8 mouse cellular contexts compared by ENCODE assay signal in the genomic region with DNA sequence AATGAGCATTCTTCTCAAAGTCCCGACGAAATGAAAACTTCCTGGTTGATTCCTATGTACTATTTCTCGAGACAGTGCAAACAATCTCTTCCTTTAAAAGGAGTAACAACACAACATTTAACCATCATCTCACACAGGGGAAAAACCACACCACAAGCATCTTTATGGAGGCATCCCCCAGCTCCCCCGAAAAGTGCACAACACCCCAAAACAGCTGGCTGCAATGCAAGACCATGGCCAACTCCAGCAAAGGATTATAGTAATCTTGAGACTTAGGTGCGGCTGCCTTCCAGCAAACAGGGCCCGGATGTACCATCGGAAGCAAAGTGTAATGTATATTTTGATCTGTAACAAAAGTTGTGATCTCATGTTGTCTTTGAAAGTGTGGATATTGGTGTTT. TPM values are rescaled to one million over a fixed set of nuclear protein-coding genes. Genes with fewer than 3 reads are reported as not detected.
DNase-seq lines count a peak whose midpoint lies in the region; ATAC-seq and TF ChIP-seq lines count a peak whose summit lies in the region.

No protein-coding gene starts in this region.

- H3K9ac ChIP-seq in heart, embryonic 13.5 days, result no peak overlapping the region
- peak overlapping the region; percentile 31 for H3K9ac ChIP-seq in intestine, embryonic 14.5 days (ENCODE audit: low read length)
- peak overlapping the region; percentile 82 for H3K9ac ChIP-seq in midbrain, postnatal 0 days (replicated peaks; ENCODE audit: low read length, poor library complexity, severe bottlenecking)

- no peaks in the 10 kb centered on the region for H3K9me3 ChIP-seq in heart, embryonic 13.5 days
- no peaks in the 10 kb centered on the region for H3K9me3 ChIP-seq in embryonic facial prominence, embryonic 10.5 days
- no peaks in the 10 kb centered on the region for H3K9me3 ChIP-seq in intestine, embryonic 14.5 days (ENCODE audit: control insufficient read depth, low read length)
- H3K9me3 ChIP-seq in midbrain, postnatal 0 days (ENCODE audit: low read length), result no peaks in the 10 kb centered on the region

- peak overlapping the region; percentile 70 for H3K4me2 ChIP-seq in heart, embryonic 13.5 days
- H3K4me2 ChIP-seq in intestine, embryonic 14.5 days (ENCODE audit: low read length), result peak overlapping the region; percentile 37; the same call in 1 of the 2 replicates
- H3K4me2 ChIP-seq in midbrain, postnatal 0 days (ENCODE audit: low read depth, low read length, poor library complexity, severe bottlenecking), result peak overlapping the region; percentile 53

- 29% methylated on average over 7 of the region's 7 CpGs for WGBS in heart, embryonic 13.5 days
- 2% methylated on average over 7 of the region's 7 CpGs for WGBS in embryonic facial prominence, embryonic 10.5 days
- WGBS in intestine, embryonic 14.5 days, result 24% methylated on average over 7 of the region's 7 CpGs
- WGBS in midbrain, postnatal 0 days, result 18% methylated on average over 7 of the region's 7 CpGs

- peaks cover 77% of the 10 kb centered on the region for H3K27me3 ChIP-seq in heart, embryonic 13.5 days (replicated peaks)
- peaks cover 84% of the 10 kb centered on the region for H3K27me3 ChIP-seq in embryonic facial prominence, embryonic 10.5 days (replicated peaks; ENCODE audit: low read depth, poor library complexity, severe bottlenecking)
- H3K27me3 ChIP-seq in intestine, embryonic 14.5 days (replicated peaks; ENCODE audit: control insufficient read depth, insufficient read depth, low read length), result peaks cover 87% of the 10 kb centered on the region
- H3K27me3 ChIP-seq in midbrain, postnatal 0 days (ENCODE audit: insufficient read depth, low read length), result no peaks in the 10 kb centered on the region

- H3K36me3 ChIP-seq in heart, embryonic 13.5 days, result no peaks in the 10 kb centered on the region
- H3K36me3 ChIP-seq in embryonic facial prominence, embryonic 10.5 days (replicated peaks), result no peaks in the 10 kb centered on the region
- H3K36me3 ChIP-seq in intestine, embryonic 14.5 days (ENCODE audit: control insufficient read depth, insufficient read depth, low read length), result no peaks in the 10 kb centered on the region
- no peaks in the 10 kb centered on the region for H3K36me3 ChIP-seq in midbrain, postnatal 0 days (ENCODE audit: insufficient read depth, low read length)

- H3K4me1 ChIP-seq in heart, embryonic 13.5 days, result peaks cover 42% of the 10 kb centered on the region
- peaks cover 62% of the 10 kb centered on the region for H3K4me1 ChIP-seq in embryonic facial prominence, embryonic 10.5 days
- peaks cover 10% of the 10 kb centered on the region; the same call in 1 of the 2 replicates for H3K4me1 ChIP-seq in intestine, embryonic 14.5 days (replicated peaks; ENCODE audit: control insufficient read depth, insufficient read depth, low read length)
- peaks cover 5% of the 10 kb centered on the region; the same call in 1 of the 2 replicates for H3K4me1 ChIP-seq in midbrain, postnatal 0 days (ENCODE audit: insufficient read depth, low read length)

- no peak overlapping the region for H3K27ac ChIP-seq in heart, embryonic 13.5 days (replicated peaks)
- peak overlapping the region; percentile 93 for H3K27ac ChIP-seq in embryonic facial prominence, embryonic 10.5 days (replicated peaks)
- no peak overlapping the region for H3K27ac ChIP-seq in intestine, embryonic 14.5 days (ENCODE audit: low read depth)
- H3K27ac ChIP-seq in midbrain, postnatal 0 days (ENCODE audit: low read depth, low read length), result peak overlapping the region; percentile 93

- TF ChIP-seq CTCF in midbrain, postnatal 0 days (IDR thresholded peaks at IDR 0.05), result no peak

- ATAC-seq in heart, embryonic 13.5 days (ENCODE audit: extremely low read depth, insufficient number of reproducible peaks, low FRiP score, low TSS enrichment), result no peak
- ATAC-seq in intestine, embryonic 14.5 days (replicated peaks; ENCODE audit: low FRiP score, low TSS enrichment, low read depth), result no peak
- no peak for ATAC-seq in midbrain, postnatal 0 days (ENCODE audit: low FRiP score)
- ATAC-seq in erythroblast, adult 5-6 weeks (replicated peaks; ENCODE audit: low FRiP score, poor library complexity, severe bottlenecking), result no peak
- ATAC-seq in erythroid progenitor cell, adult 5-6 weeks (replicated peaks; ENCODE audit: low FRiP score, poor library complexity, severe bottlenecking), result no peak

- no peak for DNase-seq in heart, postnatal 36 days
- peak; percentile 54 for DNase-seq in embryonic facial prominence, embryonic 10.5 days (ENCODE audit: low spot score)
- DNase-seq in intestine, embryonic 14.5 days (ENCODE audit: low spot score), result peak; percentile 77
- DNase-seq in midbrain, postnatal 0 days (ENCODE audit: low spot score), result no peak
- no peak for DNase-seq in kidney, adult 8-10 months

- intact Hi-C loops in heart, postnatal 36 days (cut with DNase I), result no loop called here

- peak overlapping the region; percentile 49 for H3K4me3 ChIP-seq in heart, embryonic 13.5 days
- peak overlapping the region; percentile 73 for H3K4me3 ChIP-seq in embryonic facial prominence, embryonic 10.5 days
- peak overlapping the region; percentile 29 for H3K4me3 ChIP-seq in intestine, embryonic 14.5 days (ENCODE audit: low read depth, low read length)
- peak overlapping the region; percentile 54 for H3K4me3 ChIP-seq in midbrain, postnatal 0 days (ENCODE audit: low read depth, low read length)

RNA-seq across cellular contexts. Expression of a gene that starts 1.8 kb away (rescaled TPM):
- 0.34 and 0.76 TPM in 2 replicates for polyA plus RNA-seq in heart, embryonic 13.5 days (2015; fragmentation: Nextera tagmentation; extraction: Ambion mirVana)
- under 1 TPM in 1 of 2 experiments, not detected in 1; 0.11 TPM for total RNA-seq in heart, postnatal 36 days (2021)
- 55.1 and 62.6 TPM in 2 replicates for polyA plus RNA-seq in embryonic facial prominence, embryonic 10.5 days (2016; fragmentation: Nextera tagmentation; extraction: Ambion mirVana)
- polyA plus RNA-seq in intestine, embryonic 14.5 days (2014; fragmentation: Nextera tagmentation; extraction: Ambion mirVana), result 16.6 and 23.5 TPM in 2 replicates
- 151 and 152 TPM in 2 replicates for total RNA-seq in midbrain, postnatal 0 days (2014; rRNA removed)
- polyA plus RNA-seq in midbrain, postnatal 0 days (2015; fragmentation: Nextera tagmentation; extraction: Ambion mirVana), result 131 and 148 TPM in 2 replicates
- not detected in 2 replicates for total RNA-seq in erythroblast, adult 5-6 weeks (2015; ENCODE audit: low replicate concordance)
- not detected in 2 replicates for total RNA-seq in erythroblast, adult 5-6 weeks (2017; ENCODE audit: low replicate concordance)
- total RNA-seq in erythroid progenitor cell, adult 5-6 weeks (2015; ENCODE audit: low replicate concordance), result not detected in 2 replicates
- total RNA-seq in erythroid progenitor cell, adult 5-6 weeks (2017; ENCODE audit: low replicate concordance), result not detected in 2 replicates

Comparison
In these comparisons a context has a peak if more than half of its experiments do, and no peak if none do; other contexts are left out.
1. H3K27ac ChIP-seq: peak in embryonic facial prominence, embryonic 10.5 days (single experiment) and midbrain, postnatal 0 days (single experiment); none in heart, embryonic 13.5 days (single experiment) and intestine, embryonic 14.5 days (single experiment).
2. DNase-seq: peak in embryonic facial prominence, embryonic 10.5 days (single experiment) and intestine, embryonic 14.5 days (single experiment); none in heart, postnatal 36 days (0 of 2), midbrain, postnatal 0 days (single experiment) and kidney, adult 8-10 months (0 of 2).
3. RNA of a gene that starts 1.8 kb away (total RNA-seq): 151 to 152 TPM in midbrain, postnatal 0 days; 0.11 TPM in heart, postnatal 36 days, not detected in erythroblast, adult 5-6 weeks and not detected in erythroid progenitor cell, adult 5-6 weeks; every median in the first group is over 100 times any median in the second.
4. Peak in every context shown above with its lines, with median percentiles within 50 percentile points of each other: H3K4me2 ChIP-seq and H3K4me3 ChIP-seq.